Mouse (Mus musculus) MN1 (cell line): ENCODE results near the gene Sorcs3.

ENCODE experiments used
- DNase-seq: peaks from one replicate; pipeline ENCODE4 v3.0.0-alpha.2; 2016; ENCODE audit warnings: low spot score

The Sorcs3 gene

GRCm38 (mm10) chr19:48706267-48706923 lies 500.6 kb downstream of the Sorcs3 start:
- peak; percentile 30 for DNase-seq

GRCm38 (mm10) chr19:48706924-48707320 lies 501.1 kb downstream of the Sorcs3 start:
- DNase-seq, result no peak

- no peak for DNase-seq
These were observed 520.1 kb downstream of the Sorcs3 start for GRCm38 (mm10) chr19:48725851-48726419.

GRCm38 (mm10) chr19:48727048-48727447 lies 521.2 kb downstream of the Sorcs3 start:
- DNase-seq, result no peak

- DNase-seq, result no peak
These were observed 521.8 kb downstream of the Sorcs3 start for GRCm38 (mm10) chr19:48727601-48728000.

- DNase-seq, result no peak
These were observed 525.9 kb downstream of the Sorcs3 start for GRCm38 (mm10) chr19:48731731-48732130.

GRCm38 (mm10) chr19:48734370-48734769 lies 528.5 kb downstream of the Sorcs3 start:
- DNase-seq, result no peak

GRCm38 (mm10) chr19:48737554-48737953 lies 531.7 kb downstream of the Sorcs3 start:
- DNase-seq, result no peak

GRCm38 (mm10) chr19:48755156-48755555 lies 549.3 kb downstream of the Sorcs3 start:
- DNase-seq, result peak; percentile 62

- no peak for DNase-seq
These were observed 551.0 kb downstream of the Sorcs3 start for GRCm38 (mm10) chr19:48756831-48757230.

GRCm38 (mm10) chr19:48766524-48766923 lies 560.7 kb downstream of the Sorcs3 start:
- DNase-seq, result no peak

- DNase-seq, result no peak
These were observed 565.7 kb downstream of the Sorcs3 start for GRCm38 (mm10) chr19:48771565-48771964.

GRCm38 (mm10) chr19:48779095-48779765 lies 573.4 kb downstream of the Sorcs3 start:
- no peak for DNase-seq

GRCm38 (mm10) chr19:48780813-48781212 lies 575.0 kb downstream of the Sorcs3 start:
- DNase-seq, result no peak

GRCm38 (mm10) chr19:48782024-48782721 lies 576.3 kb downstream of the Sorcs3 start:
- DNase-seq, result peak; percentile 76

- no peak for DNase-seq
These were observed 581.4 kb downstream of the Sorcs3 start for GRCm38 (mm10) chr19:48787269-48787668.

- peak; percentile 32 for DNase-seq
These were observed 598.7 kb downstream of the Sorcs3 start for GRCm38 (mm10) chr19:48804546-48804945.

- DNase-seq, result no peak
These were observed 605.7 kb downstream of the Sorcs3 start for GRCm38 (mm10) chr19:48811541-48811940.

- no peak for DNase-seq
These were observed 608.0 kb downstream of the Sorcs3 start for GRCm38 (mm10) chr19:48813823-48814222.

- DNase-seq, result no peak
These were observed 609.2 kb downstream of the Sorcs3 start for GRCm38 (mm10) chr19:48815064-48815463.

- DNase-seq, result no peak
These were observed 614.9 kb downstream of the Sorcs3 start for GRCm38 (mm10) chr19:48820493-48821282.

- DNase-seq, result no peak
These were observed 615.5 kb downstream of the Sorcs3 start for GRCm38 (mm10) chr19:48821283-48821715.
